Mouse (Mus musculus): ENCODE results near the gene Parp8.

- TF ChIP-seq POLR2A (IDR thresholded peaks at IDR 0.05; ENCODE audit: extremely low read depth, insufficient read depth, low read length), result no peak
- no peak for TF ChIP-seq CTCF (IDR thresholded peaks at IDR 0.05; ENCODE audit: extremely low read depth, insufficient read depth, low read length)
Measured at GRCm38 (mm10) chr13:116897711-116898110, 127.6 kb downstream of the Parp8 start.

Measured in cortical plate, adult 2 months (tissue).